Mouse (Mus musculus): ENCODE measurements around the gene Sbk1. TPM values are rescaled to one million over a fixed set of nuclear protein-coding genes. Genes with fewer than 3 reads are reported as not detected.
"Not testable (repeated sequence)": the region's sequence is repeated elsewhere in the genome, so short reads cannot be mapped to it uniquely, and the experiment has no call there.

The Sbk1 gene
- total RNA-seq, 2 experiments from 2014 or later = 0.77 TPM

- ATAC-seq (replicated peaks; ENCODE audit: low FRiP score, poor library complexity, severe bottlenecking) = no peak
These were observed 12.0 kb downstream of the Sbk1 start for GRCm38 (mm10) chr7:126284441-126284840.

DNA sequence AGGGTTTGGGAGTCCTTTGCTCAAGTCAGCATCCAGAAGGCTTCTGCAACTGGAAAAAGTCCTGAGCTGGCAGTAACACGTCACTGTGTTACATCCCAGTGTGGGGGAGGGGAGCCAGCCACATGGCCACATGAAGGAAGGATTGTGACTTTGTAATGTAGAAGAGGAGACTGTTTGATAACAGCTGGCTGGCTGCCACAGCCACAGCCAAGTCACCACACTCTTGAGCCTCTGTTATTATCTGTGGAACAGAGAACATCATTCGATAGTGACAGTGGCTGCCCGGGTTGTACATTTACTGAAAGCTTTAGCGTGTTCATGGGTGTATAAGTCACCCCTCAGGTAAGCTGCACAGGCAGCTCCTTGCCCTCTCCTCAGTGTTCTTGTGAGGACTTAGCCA is 12.4 kb downstream of the Sbk1 start:
- 0 out of 2 replicates have a peak, but pooled peaks have one; percentile 24 for ATAC-seq (replicated peaks; ENCODE audit: low FRiP score, poor library complexity, severe bottlenecking)

- peak; percentile 44 for ATAC-seq (replicated peaks; ENCODE audit: low FRiP score, poor library complexity, severe bottlenecking)
These were observed 13.1 kb downstream of the Sbk1 start for GRCm38 (mm10) chr7:126285293-126286211.

- ATAC-seq (replicated peaks; ENCODE audit: low FRiP score, poor library complexity, severe bottlenecking) = no peak
These were observed 13.9 kb downstream of the Sbk1 start for GRCm38 (mm10) chr7:126286311-126286710.

DNA sequence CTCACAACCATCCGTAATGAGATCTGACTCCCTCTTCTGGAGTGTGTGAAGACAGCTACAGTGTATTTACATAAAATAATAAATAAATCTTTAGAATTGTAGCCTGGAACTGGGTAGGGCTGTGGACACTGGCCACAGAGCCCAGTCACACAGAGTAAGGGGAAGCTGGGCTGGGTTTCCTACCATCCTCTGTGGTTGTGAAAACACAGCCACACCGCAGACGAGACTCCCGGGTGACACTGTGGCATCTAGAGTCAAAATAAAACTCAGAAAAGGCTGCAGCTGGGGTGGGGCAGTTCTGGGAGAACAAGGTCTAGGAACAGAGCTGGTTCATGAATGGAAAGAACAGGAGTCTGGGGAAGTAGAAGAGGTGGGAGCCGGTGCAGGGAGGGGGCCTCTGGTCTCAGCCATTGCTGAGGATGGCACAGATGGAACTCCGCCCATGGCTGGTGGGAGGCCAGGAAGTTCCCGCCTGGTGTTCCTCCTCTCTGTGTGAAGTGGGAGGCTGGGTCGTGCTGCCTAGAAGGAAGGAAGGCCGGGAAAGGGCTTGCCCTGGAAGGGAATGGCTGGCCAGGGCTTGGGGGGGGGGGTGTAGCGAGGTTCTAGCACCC is 15.2 kb downstream of the Sbk1 start:
- ATAC-seq (replicated peaks; ENCODE audit: low FRiP score, poor library complexity, severe bottlenecking) = no peak

DNA sequence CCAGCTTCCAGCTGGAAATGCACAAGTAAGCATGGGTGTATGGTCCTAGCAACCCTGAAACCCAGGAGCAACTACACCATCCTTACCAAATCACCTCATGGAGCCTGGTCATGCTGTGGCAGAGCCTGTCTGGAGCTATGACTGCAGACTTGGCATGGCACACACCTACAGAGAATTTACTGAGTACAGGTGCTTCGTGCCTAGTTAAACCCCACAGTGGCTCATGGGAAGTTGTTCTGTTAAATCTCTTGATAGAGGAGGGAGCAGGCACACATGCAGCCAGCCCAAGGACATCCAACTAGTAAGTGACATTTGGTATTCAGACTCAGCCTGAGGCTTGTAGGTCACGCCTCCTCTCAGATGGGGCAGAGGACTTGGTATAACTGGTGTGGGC is 15.7 kb downstream of the Sbk1 start:
- ATAC-seq (replicated peaks; ENCODE audit: low FRiP score, poor library complexity, severe bottlenecking) = no peak

- no peak for ATAC-seq (replicated peaks; ENCODE audit: low FRiP score, poor library complexity, severe bottlenecking)
These were observed 16.2 kb downstream of the Sbk1 start for GRCm38 (mm10) chr7:126288571-126289091.

- no peak for ATAC-seq (replicated peaks; ENCODE audit: low FRiP score, poor library complexity, severe bottlenecking)
These were observed 17.0 kb downstream of the Sbk1 start for GRCm38 (mm10) chr7:126289371-126289770.

DNA sequence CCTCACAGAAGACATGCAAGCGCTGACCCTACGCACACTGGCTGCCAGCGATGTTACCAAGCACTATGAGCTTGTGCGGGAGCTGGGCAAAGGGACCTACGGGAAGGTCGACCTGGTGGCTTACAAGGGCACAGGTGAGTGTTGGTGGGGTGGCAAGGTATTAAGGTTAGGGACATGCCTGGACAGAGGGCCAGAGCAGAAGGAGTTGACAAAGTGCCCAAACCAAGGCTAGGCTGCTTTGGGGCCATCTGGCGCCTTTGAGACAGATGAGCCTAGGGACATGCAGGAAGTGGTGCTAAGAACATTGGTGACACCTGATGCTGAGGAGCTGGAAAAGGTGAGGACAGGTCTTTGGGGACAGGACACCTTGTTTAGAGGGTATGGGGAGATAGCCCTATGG is 17.5 kb downstream of the Sbk1 start:
- ATAC-seq (replicated peaks; ENCODE audit: low FRiP score, poor library complexity, severe bottlenecking) = no peak

- no peak for ATAC-seq (replicated peaks; ENCODE audit: low FRiP score, poor library complexity, severe bottlenecking)
These were observed 19.5 kb downstream of the Sbk1 start for GRCm38 (mm10) chr7:126291681-126292545.

DNA sequence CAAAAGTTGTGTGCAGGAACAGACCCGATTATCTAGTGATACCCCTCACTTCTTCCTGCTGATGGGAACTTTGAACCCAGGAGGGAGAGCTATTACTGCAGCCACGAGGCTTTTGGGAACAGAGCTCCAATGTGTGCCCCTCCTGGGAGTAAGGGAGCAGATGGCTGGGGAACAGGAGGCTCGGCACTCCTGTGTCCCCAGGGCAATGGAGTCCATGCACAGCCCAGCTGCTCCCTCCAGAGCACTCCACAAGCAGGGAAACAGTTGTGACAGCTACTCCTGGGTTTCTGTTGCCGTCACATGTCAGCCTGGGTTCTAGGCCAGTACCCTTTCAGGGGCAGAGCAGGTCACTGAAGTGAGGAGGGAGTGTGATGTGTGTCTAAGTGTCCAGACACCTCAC is 20.7 kb downstream of the Sbk1 start:
- ATAC-seq (replicated peaks; ENCODE audit: low FRiP score, poor library complexity, severe bottlenecking) = no peak

DNA sequence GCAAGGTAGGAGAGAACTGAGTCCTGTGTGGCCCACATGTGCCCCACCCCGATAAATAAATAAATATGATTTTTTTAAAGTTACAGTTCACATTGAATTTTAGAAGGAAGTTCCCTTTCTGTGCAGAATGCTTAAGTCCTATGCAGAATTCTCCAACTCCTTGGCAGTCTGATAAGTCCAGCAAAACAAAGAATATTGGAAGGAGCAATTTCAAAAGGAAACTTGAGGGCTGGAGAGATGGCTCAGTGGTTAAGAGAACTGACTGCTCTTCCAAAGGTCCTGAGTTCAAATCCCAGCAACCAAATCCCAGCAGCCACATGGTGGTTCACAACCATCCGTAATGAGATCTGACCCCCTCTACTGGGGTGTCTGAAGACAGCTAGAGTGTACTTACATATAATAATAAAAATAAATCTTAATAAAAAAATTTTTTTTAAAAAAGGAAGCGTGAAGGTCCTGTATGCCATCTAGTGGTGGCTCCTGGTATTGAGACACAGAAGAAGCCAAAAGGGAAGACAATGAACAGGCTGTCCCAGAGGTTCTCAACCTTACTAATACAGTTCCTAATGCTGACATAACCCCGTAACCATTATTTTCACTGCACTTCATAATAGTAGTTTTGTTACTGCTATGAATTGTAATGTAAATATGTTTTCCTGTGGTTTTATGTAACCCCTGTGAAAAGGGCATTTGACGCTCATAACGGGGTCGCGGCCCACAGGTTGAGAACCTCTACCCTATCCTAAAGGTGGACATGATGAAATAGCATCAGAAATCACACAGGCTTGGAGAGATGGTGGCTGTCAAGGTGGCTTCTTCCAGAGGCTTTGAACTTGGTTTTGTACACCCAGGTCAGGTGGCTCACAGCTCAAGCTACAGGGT is 25.4 kb downstream of the Sbk1 start:
- ATAC-seq (replicated peaks; ENCODE audit: low FRiP score, poor library complexity, severe bottlenecking) = no peak

GRCm38 (mm10) chr7:126298856-126299255 is 26.4 kb downstream of the Sbk1 start:
- ATAC-seq (replicated peaks; ENCODE audit: low FRiP score, poor library complexity, severe bottlenecking) = no peak

DNA sequence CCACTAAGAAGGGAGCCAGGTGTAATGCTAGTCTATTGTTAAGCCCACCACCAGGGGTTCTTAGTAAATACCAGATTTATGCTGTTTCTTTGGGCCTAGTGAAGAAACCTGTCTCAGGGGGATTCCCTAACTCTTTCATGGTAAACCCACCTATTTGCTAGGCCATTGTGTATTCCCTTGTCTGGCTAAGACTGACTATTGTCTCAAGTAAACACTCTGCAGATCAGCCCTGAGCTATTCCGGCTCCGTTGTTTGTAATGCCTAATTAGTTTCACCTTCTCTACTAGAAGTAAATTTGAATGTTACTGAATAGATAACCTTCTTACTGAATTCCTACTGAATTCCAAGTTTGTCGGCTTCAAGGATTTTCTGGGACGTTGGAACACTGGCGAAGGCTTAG is 29.4 kb downstream of the Sbk1 start:
- ATAC-seq (replicated peaks; ENCODE audit: low FRiP score, poor library complexity, severe bottlenecking) = not testable (repeated sequence)

GRCm38 (mm10) chr7:126311822-126312221 is 39.4 kb downstream of the Sbk1 start:
- no peak for ATAC-seq (replicated peaks; ENCODE audit: low FRiP score, poor library complexity, severe bottlenecking)

GRCm38 (mm10) chr7:126313309-126313708 is 40.9 kb downstream of the Sbk1 start:
- no peak for ATAC-seq (replicated peaks; ENCODE audit: low FRiP score, poor library complexity, severe bottlenecking)

DNA sequence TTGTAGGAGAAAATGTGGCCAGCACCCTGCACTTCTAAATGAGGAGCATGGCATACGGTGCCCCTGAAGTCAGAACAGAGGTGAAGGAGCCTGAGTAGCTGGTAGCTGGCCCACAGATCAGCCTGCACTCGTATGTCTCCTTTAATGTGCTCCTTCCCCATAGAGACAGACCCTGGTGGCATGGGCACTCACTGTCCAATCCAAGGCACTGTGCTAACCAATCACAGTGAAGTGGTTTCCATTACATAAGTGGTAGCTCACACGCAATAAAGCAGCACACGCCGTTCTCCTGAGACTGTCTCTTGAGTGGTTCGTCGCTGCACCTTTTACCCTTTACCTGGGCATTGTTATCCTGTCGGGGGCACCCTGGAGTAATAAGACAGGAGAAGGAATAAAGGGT is 41.9 kb downstream of the Sbk1 start:
- ATAC-seq (replicated peaks; ENCODE audit: low FRiP score, poor library complexity, severe bottlenecking) = no peak

GRCm38 (mm10) chr7:126323729-126324128 is 51.3 kb downstream of the Sbk1 start:
- peak; percentile 85 for ATAC-seq (replicated peaks; ENCODE audit: low FRiP score, poor library complexity, severe bottlenecking)

- no peak for ATAC-seq (replicated peaks; ENCODE audit: low FRiP score, poor library complexity, severe bottlenecking)
These were observed 52.4 kb downstream of the Sbk1 start for GRCm38 (mm10) chr7:126324791-126325190.

Measured in erythroblast, adult 5-6 weeks (primary cell).